Mouse (Mus musculus) NIH3T3 (cell line): ENCODE measurements around the gene Wdr70.

Experiments
- DNase-seq: peaks from one replicate; pipeline ENCODE4 v3.0.0-alpha.2; 2012; ENCODE audit warnings: low read depth

Wdr70 gene

GRCm38 (mm10) chr15:7934105-7934504 lies 164.9 kb downstream of the Wdr70 start:
- no peak for DNase-seq

- DNase-seq = peak; percentile 96
Measured at GRCm38 (mm10) chr15:7931605-7932008, 167.4 kb downstream of the Wdr70 start.

- DNase-seq = peak; percentile 26
Measured at GRCm38 (mm10) chr15:7925382-7925781, 173.6 kb downstream of the Wdr70 start.

- DNase-seq = no peak
Measured at GRCm38 (mm10) chr15:7923281-7923680, 175.7 kb downstream of the Wdr70 start.

GRCm38 (mm10) chr15:7922291-7923037 lies 176.5 kb downstream of the Wdr70 start:
- no peak for DNase-seq

GRCm38 (mm10) chr15:7921124-7921523 lies 177.9 kb downstream of the Wdr70 start:
- DNase-seq = no peak

- no peak for DNase-seq
Measured at GRCm38 (mm10) chr15:7906491-7907035, 192.4 kb downstream of the Wdr70 start.

GRCm38 (mm10) chr15:7899286-7899685 lies 199.7 kb downstream of the Wdr70 start:
- DNase-seq = peak; percentile 26

- peak; percentile 78 for DNase-seq
Measured at GRCm38 (mm10) chr15:7891547-7892282, 207.3 kb downstream of the Wdr70 start.

GRCm38 (mm10) chr15:7890286-7890685 lies 208.7 kb downstream of the Wdr70 start:
- no peak for DNase-seq

- no peak for DNase-seq
Measured at GRCm38 (mm10) chr15:7889362-7889674, 209.7 kb downstream of the Wdr70 start.

GRCm38 (mm10) chr15:7888617-7889361 lies 210.2 kb downstream of the Wdr70 start:
- DNase-seq = no peak

GRCm38 (mm10) chr15:7886591-7886990 lies 212.4 kb downstream of the Wdr70 start:
- DNase-seq = peak; percentile 55

- no peak for DNase-seq
Measured at GRCm38 (mm10) chr15:7885106-7885505, 213.9 kb downstream of the Wdr70 start.

GRCm38 (mm10) chr15:7884181-7884580 lies 214.8 kb downstream of the Wdr70 start:
- no peak for DNase-seq

GRCm38 (mm10) chr15:7879956-7880355 lies 219.1 kb downstream of the Wdr70 start:
- DNase-seq = no peak

GRCm38 (mm10) chr15:7878861-7879260 lies 220.1 kb downstream of the Wdr70 start:
- no peak for DNase-seq

- peak; percentile 90 for DNase-seq
Measured at GRCm38 (mm10) chr15:7877560-7878467, 221.2 kb downstream of the Wdr70 start.

GRCm38 (mm10) chr15:7875879-7876278 lies 223.1 kb downstream of the Wdr70 start:
- DNase-seq = peak; percentile 45

GRCm38 (mm10) chr15:7872473-7872872 lies 226.5 kb downstream of the Wdr70 start:
- DNase-seq = no peak

GRCm38 (mm10) chr15:7865305-7865704 lies 233.7 kb downstream of the Wdr70 start:
- DNase-seq = no peak
